Mouse (Mus musculus): ENCODE results near the gene Asna1. TPM values are rescaled to one million over a fixed set of nuclear protein-coding genes. Genes with fewer than 3 reads are reported as not detected.
A peak's percentile ranks its signal among the peaks of the same experiment; 100 is the strongest.

Gene Asna1
- total and polyA plus RNA-seq, 3 experiments = 109 to 127 (median 119) TPM

DNA sequence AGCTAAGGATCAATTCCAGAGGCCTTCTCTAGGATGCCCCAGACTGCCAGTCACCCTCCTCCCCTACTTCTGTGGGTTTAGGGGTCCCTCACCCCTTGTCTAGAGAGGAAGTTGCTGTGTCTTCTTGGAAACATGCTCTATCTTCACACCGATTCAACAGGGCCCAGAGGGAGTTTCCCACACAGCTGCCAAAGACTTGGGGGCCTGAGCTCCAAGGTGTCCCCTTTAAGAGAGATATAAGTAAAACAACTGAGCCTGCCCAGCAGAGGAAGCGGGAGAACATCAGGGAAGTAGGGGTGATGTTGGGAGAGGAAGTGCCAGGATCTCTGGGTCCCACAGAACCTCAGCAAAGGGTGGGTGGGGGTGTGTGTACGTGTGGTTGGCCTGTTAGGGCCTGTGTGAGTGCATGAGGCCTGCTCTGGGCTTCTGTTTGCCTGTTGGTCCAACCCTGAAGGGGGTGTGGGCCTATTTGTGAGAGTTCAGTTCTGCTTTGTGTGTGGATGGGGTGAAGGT lies 42.5 kb downstream of the Asna1 start (continued):
- TF ChIP-seq MAX (IDR thresholded peaks at IDR 0.05; ENCODE audit: low read length) (no peak), MAZ (IDR thresholded peaks at IDR 0.05; ENCODE audit: low read depth, low read length) (peak; percentile 80; the same call in 1 of the 2 replicates), TBP (conservative IDR thresholded peaks at IDR 0.05; ENCODE audit: low read depth, low read length) (0 out of 2 replicates have a peak, but pooled peaks have one; percentile 40), TCF12 (IDR thresholded peaks at IDR 0.05; ENCODE audit: low read depth, low read length) (no peak; the same call in 1 of the 2 replicates), ZC3H11A (IDR thresholded peaks at IDR 0.05; ENCODE audit: low read depth, low read length) (no peak)

DNA sequence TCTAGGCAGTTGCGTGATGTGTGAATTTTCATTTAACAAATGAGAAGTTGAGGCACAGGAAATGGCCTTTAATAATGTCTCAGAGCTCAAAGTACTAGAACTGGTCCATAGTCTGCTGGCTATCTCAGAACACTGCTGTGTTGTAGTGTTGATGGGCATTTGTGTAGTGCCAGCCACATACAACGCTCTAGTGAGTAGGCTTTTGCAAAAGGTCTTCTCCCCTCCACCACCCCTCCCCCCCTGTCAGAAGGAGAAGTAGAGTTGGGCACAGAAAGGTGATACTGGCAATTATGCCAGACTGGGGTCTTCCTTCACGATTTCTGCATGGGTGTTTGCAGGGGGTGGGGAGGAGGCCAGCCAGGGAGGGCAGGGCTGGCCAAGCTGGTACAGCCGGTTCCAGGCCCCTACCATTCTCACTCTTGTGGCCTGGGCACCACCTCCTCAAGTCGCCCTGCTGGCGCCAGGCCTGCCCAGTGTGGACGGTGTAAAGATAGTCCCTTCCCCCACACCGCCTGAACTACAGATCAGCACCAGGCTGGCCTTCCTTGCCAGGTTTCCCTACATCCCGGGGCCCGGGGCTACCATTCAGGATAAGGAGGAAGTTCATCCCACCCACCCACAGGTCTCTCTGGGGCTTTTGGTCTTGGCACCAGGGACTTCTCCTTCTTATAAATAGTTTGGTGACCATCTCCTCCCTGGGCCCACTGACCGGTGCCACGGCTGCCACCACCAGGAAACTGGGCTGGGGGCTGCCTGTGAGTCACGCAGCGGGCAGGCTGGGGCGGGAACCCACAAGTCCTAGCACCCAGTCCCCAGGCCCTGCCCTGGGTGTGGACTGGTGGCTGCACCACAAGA lies 43.2 kb downstream of the Asna1 start:
- TF ChIP-seq UBTF (IDR thresholded peaks at IDR 0.05; ENCODE audit: low read depth, low read length) (no peak), EP300 (IDR thresholded peaks at IDR 0.05; ENCODE audit: low read length) (0 out of 2 replicates have a peak, but pooled peaks have one; percentile 48), MAX (IDR thresholded peaks at IDR 0.05; ENCODE audit: low read length) (peak; percentile 54), ELF1 (IDR thresholded peaks at IDR 0.05; ENCODE audit: low read depth, low read length) (no peak), ETS1 (conservative IDR thresholded peaks at IDR 0.05; ENCODE audit: low read depth, low read length) (peak; percentile 37), IRF4 (IDR thresholded peaks at IDR 0.05; ENCODE audit: low read depth, low read length) (0 out of 2 replicates have a peak, but pooled peaks have one; percentile 10), CHD2 (IDR thresholded peaks at IDR 0.05; ENCODE audit: low read length) (peak; percentile 85), MYC (IDR thresholded peaks at IDR 0.05; ENCODE audit: low read depth, low read length) (0 out of 2 replicates have a peak, but pooled peaks have one; percentile 20), USF2 (conservative IDR thresholded peaks at IDR 0.05; ENCODE audit: low read depth, low read length) (no peak), SIN3A (IDR thresholded peaks at IDR 0.05; ENCODE audit: low read length) (peak; percentile 46; the same call in 1 of the 2 replicates), KAT2A (IDR thresholded peaks at IDR 0.05; ENCODE audit: insufficient replicate concordance, low read length) (no peak), BHLHE40 (IDR thresholded peaks at IDR 0.05; ENCODE audit: low read depth, low read length) (no peak), JUND (conservative IDR thresholded peaks at IDR 0.05; ENCODE audit: low read depth, low read length) (no peak), MXI1 (IDR thresholded peaks at IDR 0.05; ENCODE audit: low read depth, low read length) (no peak), CHD1 (IDR thresholded peaks at IDR 0.05; ENCODE audit: low read depth, low read length) (no peak), MAFK (IDR thresholded peaks at IDR 0.05; ENCODE audit: insufficient replicate concordance, low read length) (no peak), MEF2A (IDR thresholded peaks at IDR 0.05; ENCODE audit: borderline replicate concordance, low read depth, low read length) (0 out of 2 replicates have a peak, but pooled peaks have one; percentile 21), SMC3 (IDR thresholded peaks at IDR 0.05; ENCODE audit: low read depth, low read length) (no peak)
- peak overlapping the region; percentile 94 for H3K27ac ChIP-seq (ENCODE audit: insufficient read depth, low read depth)
- H3K4me1 ChIP-seq (ENCODE audit: control insufficient read depth in 1 of 2, insufficient read depth in 2 of 2) = peaks cover 33 to 55% of the 10 kb centered on the region in 2 experiments
- H3K9me3 ChIP-seq (replicated peaks; ENCODE audit: low read length) = no peaks in the 10 kb centered on the region
- peak; percentile 65 for DNase-seq (ENCODE audit: extremely low read depth)
- dilution Hi-C loops (cut with MboI; ENCODE audit: extremely low pct_ligation_motif_present, extremely low pct_unique_long_range_greater_than_20kb, low sequenced_read_pairs) (no loop called here), in situ Hi-C loops (cut with MboI; ENCODE audit: low pct_ligation_motif_present, low pct_unique_long_range_greater_than_20kb, low sequenced_read_pairs) (no loop called here)
- peak overlapping the region; percentile 68 for H3K9ac ChIP-seq (ENCODE audit: insufficient read depth, low read depth)
- H3K36me3 ChIP-seq (replicated peaks in 1 of 2; ENCODE audit: control insufficient read depth in 1 of 2, insufficient read depth in 1 of 2, low read length in 1 of 2) = peaks cover 6 to 7% of the 10 kb centered on the region in 2 experiments
- H3K4me2 ChIP-seq (ENCODE audit: insufficient read depth, low read depth, poor library complexity, severe bottlenecking) = peak overlapping the region; percentile 55
- H3K27me3 ChIP-seq (replicated peaks) = no peaks in the 10 kb centered on the region
- H3K4me3 ChIP-seq (replicated peaks in 1 of 3; ENCODE audit: low read depth in 2 of 3, low read length in 2 of 3, poor library complexity in 1 of 3) = peak overlapping the region; percentile 2 to 94 (median 14)
- H3K79me2 ChIP-seq (replicated peaks; ENCODE audit: control insufficient read depth, extremely low read depth, insufficient read depth, poor library complexity, severe bottlenecking) = peaks cover 16% of the 10 kb centered on the region
